Mouse (Mus musculus) intestine, postnatal 0 days (tissue): Measurements from ENCODE around the gene Snap25. TPM values are rescaled to one million over a fixed set of nuclear protein-coding genes. Genes with fewer than 3 reads are reported as not detected.

ENCODE experiments used
- ATAC-seq: fragments of 200-750 bp; cut with Nextera tagmentation; 2 replicates; pipeline ENCODE4 v1.8.0; 2017; ENCODE audit warnings: mild to moderate bottlenecking, moderate TSS enrichment, moderate library complexity
- H3K27ac ChIP-seq: fragments of 300-500 bp; sonication (generic); 2 replicates; pipeline ENCODE4 v1.5.1; 2014; ENCODE audit warnings: mild to moderate bottlenecking, low read depth, low read length, moderate library complexity
- H3K27me3 ChIP-seq: fragments of 300-500 bp; sonication (generic); replicated peaks from 2 replicates; pipeline ENCODE4 v1.6.1; 2014; ENCODE audit warnings: low read length, mixed read lengths; ENCODE audit not compliant: control insufficient read depth, insufficient read depth
- H3K36me3 ChIP-seq: fragments of 300-500 bp; sonication (generic); 2 replicates; pipeline ENCODE4 v1.6.1; 2014; ENCODE audit warnings: mild to moderate bottlenecking, moderate library complexity; ENCODE audit not compliant: control insufficient read depth, insufficient read depth
- H3K4me1 ChIP-seq: fragments of 300-500 bp; sonication (generic); replicated peaks from 2 replicates; pipeline ENCODE4 v1.6.1; 2014; ENCODE audit warnings: antibody characterized with exemption, low read length, mixed read lengths; ENCODE audit not compliant: control insufficient read depth, insufficient read depth
- H3K4me2 ChIP-seq: fragments of 300-500 bp; sonication (generic); replicated peaks from 2 replicates; pipeline ENCODE4 v1.6.1; 2014; ENCODE audit warnings: low read depth, mild to moderate bottlenecking, moderate library complexity
- H3K4me3 ChIP-seq: fragments of 300-500 bp; sonication (generic); 2 replicates; pipeline ENCODE4 v1.5.1; 2014; ENCODE audit warnings: low read depth, low read length
- H3K9ac ChIP-seq: fragments of 300-500 bp; sonication (generic); 2 replicates; pipeline ENCODE4 v1.6.1; 2014; ENCODE audit warnings: mild to moderate bottlenecking, low read depth, low read length
- H3K9me3 ChIP-seq: fragments of 300-500 bp; sonication (generic); 2 replicates; pipeline ENCODE4 v1.6.1; 2016; ENCODE audit warnings: mixed run types; ENCODE audit not compliant: control insufficient read depth
- CTCF ChIP-seq: sonication (generic); IDR thresholded peaks from 2 replicates; pipeline ENCODE4 v1.5.1; 2016; ENCODE audit warnings: low read depth, mild to moderate bottlenecking, control low read depth, antibody characterized with exemption, moderate library complexity
- WGBS: fragments of 180-500 bp; shearing (Covaris S2); extraction: QIAGEN DNeasy Blood & Tissue Kit; methylation state at CpG from one replicate; pipeline ENCODE4 v1.1.7; 2014; 5-methylcytosine and 5-hydroxymethylcytosine counted together
- polyA plus RNA-seq: library from polyadenylated mRNA; unstranded; fragments of >200 nt; fragmentation: Nextera tagmentation; extraction: Ambion mirVana; gene quantifications from 2 replicates; pipeline ENCODE4 v1.2.1, GENCODE M21; 2015

Gene Snap25
- polyA plus RNA-seq, 1 experiment from 2014 or later = 10.6 TPM

GRCm38 (mm10) chr2:136823751-136824716, 110.8 kb downstream of the Snap25 start:
- H3K36me3 ChIP-seq = no peaks in the 10 kb centered on the region
- no peak overlapping the region for H3K9ac ChIP-seq
- WGBS = 13% methylated on average over 5 of the region's 5 CpGs
- H3K27me3 ChIP-seq = no peaks in the 10 kb centered on the region
- H3K27ac ChIP-seq = no peak overlapping the region
- H3K4me2 ChIP-seq = no peak overlapping the region; the same call in 1 of the 2 replicates
- H3K4me3 ChIP-seq = no peak overlapping the region
- H3K9me3 ChIP-seq = no peaks in the 10 kb centered on the region
- ATAC-seq = peak; percentile 72
- no peaks in the 10 kb centered on the region for H3K4me1 ChIP-seq
- no peak for TF ChIP-seq CTCF

GRCm38 (mm10) chr2:136827612-136828011, 114.4 kb downstream of the Snap25 start:
- WGBS = 67% methylated on average over 4 of the region's 4 CpGs

More at GRCm38 (mm10) chr2:136827612-136828011, 114.4 kb downstream of the Snap25 start:
- no peaks in the 10 kb centered on the region for H3K9me3 ChIP-seq
- TF ChIP-seq CTCF = no peak
- no peaks in the 10 kb centered on the region for H3K36me3 ChIP-seq
- no peak overlapping the region for H3K4me2 ChIP-seq
- H3K9ac ChIP-seq = no peak overlapping the region
- H3K4me3 ChIP-seq = no peak overlapping the region
- no peak for ATAC-seq
- no peak overlapping the region for H3K27ac ChIP-seq
- H3K27me3 ChIP-seq = no peaks in the 10 kb centered on the region
- H3K4me1 ChIP-seq = no peaks in the 10 kb centered on the region

Other genes with a start within 250 kb of the Snap25 start
- gene Ankef1, start 211.5 kb upstream of the Snap25 start, polyA plus RNA-seq = 0.07 TPM in 1 of 2 replicates, not detected in the other
- 52.5 and 61.5 TPM in 2 replicates for gene AL731706.2, start 172.2 kb downstream of the Snap25 start, polyA plus RNA-seq
- 2.8 and 3.5 TPM in 2 replicates for gene Slx4ip, start 177.8 kb downstream of the Snap25 start, polyA plus RNA-seq
- 70.4 and 72.9 TPM in 2 replicates for gene AL731706.1, start 177.9 kb downstream of the Snap25 start, polyA plus RNA-seq
- 25.3 and 26.2 TPM in 2 replicates for gene Mkks, start 177.9 kb downstream of the Snap25 start, polyA plus RNA-seq